Mouse (Mus musculus): Measurements from ENCODE around the gene Foxo3.

DNA sequence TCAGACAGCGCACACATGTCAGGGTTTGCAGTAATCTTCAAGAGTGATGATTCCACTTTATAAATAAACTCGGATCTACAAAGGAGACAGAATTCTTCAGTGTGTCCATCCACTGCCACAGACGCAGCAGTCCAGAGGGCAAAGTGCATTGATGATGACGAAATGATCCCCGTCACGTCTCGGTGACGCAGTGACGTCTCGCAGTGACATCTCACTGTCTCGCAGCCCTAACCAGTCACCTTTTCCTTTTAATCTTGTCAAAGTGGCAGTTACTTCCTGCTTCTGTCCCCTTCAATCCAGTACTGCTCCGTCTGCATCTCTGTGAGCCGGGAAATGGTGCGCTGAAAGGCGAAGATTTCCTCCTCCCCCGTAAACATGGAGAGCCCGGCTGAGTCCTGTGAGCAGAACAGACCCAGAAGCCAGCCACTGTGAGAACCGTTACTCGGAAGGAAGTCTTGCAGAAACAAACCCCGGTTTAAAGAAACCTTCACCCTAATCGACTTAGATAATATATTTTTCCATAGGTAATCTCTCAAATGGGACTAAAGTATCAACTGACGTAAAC lies 36.7 kb upstream of the Foxo3 start:
- no peak for TF ChIP-seq CTCF (conservative IDR thresholded peaks at IDR 0.05 in 1 of 2, IDR thresholded peaks at IDR 0.05 in 1 of 2; ENCODE audit: low read depth in 2 of 2, low read length in 2 of 2)
- TF ChIP-seq ZNF384 (IDR thresholded peaks at IDR 0.05; ENCODE audit: low read depth, low read length), result no peak
